Mouse (Mus musculus): ENCODE results near the gene Rtp4. TPM values are rescaled to one million over a fixed set of nuclear protein-coding genes. Genes with fewer than 3 reads are reported as not detected.
A peak's percentile ranks its signal among the peaks of the same experiment; 100 is the strongest.

The Rtp4 gene
- polyA plus RNA-seq (2015; fragmentation: Nextera tagmentation; extraction: Ambion mirVana) = 8.4 and 10.6 TPM in 2 replicates

DNA sequence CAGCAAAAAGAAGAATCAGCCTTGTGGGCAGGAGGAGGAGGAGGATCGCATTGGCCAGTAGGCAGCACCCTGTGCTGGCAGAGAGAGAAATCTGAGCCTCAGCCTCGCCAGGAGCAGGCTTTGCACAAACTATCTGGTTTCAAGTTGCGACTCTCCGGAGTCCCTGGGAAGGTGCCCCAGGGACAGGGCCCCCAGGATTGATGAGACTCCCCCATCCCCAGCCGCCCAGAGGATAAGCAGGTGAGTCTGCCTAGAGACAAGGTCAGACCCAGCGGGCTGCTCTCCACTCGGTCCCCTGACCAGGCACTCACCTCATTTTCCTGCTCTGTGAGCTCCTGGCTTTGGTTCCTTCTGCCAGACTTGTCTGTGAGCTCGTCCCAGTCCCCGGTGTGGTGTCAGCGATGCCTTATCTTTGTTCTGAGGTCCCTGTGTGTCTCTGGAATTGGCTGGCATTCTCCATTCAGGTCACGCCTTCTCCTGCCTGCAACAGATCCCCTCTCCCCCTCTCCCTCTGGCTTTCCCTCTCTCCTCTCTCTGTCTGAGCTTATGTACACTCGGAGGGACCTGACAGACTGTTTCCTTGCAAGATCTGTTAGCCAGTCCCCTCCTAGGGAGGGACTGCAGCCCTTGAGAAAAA, at the start of gene Rtp4, which contains the start of gene Masp1:
Rtp4 (plus strand) TSS at position 57 of the 637 bp plus-strand sequence.
Masp1 (minus strand) TSS at position 581 of the 637 bp plus-strand sequence.
- no peaks in the 10 kb centered on the region for H3K27me3 ChIP-seq
- H3K4me3 ChIP-seq = peak within 1 kb of the TSS; percentile 55
- ATAC-seq (replicated peaks; ENCODE audit: insufficient number of reproducible peaks, insufficient read depth, low FRiP score, low read depth) = peak; percentile 47; the same call in 1 of the 2 replicates
- peaks cover 71% of the 10 kb centered on the region for H3K4me1 ChIP-seq (replicated peaks)
- H3K9me3 ChIP-seq (replicated peaks) = no peaks in the 10 kb centered on the region
- WGBS = 4% methylated on average over 12 of the region's 12 CpGs
- peak within 1 kb of the TSS; percentile 89 for H3K27ac ChIP-seq
- peak within 1 kb of the TSS; percentile 65 for H3K9ac ChIP-seq
- H3K36me3 ChIP-seq = no peaks in the 10 kb centered on the region
- peak within 1 kb of the TSS; percentile 67 for H3K4me2 ChIP-seq

DNA sequence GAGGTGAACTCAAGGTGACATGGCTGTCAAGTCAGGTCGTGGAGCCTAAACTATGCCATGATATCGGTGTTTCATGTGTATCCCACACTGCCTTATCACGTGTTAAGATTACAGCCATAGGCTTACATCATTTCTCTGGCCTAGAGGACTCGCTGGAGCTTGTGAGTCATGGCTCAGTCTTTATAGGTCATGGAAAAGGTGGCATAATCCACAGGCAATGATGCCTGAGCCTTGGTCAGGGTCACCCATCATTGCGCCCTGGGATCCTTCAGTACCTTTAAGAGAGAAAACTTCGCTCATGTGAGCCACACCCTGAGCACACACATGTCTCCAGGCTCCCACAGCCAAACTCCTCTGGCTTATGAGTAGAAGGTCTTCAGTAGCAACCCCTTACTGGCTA, 48.5 kb upstream of the Rtp4 start:
- H3K36me3 ChIP-seq = no peaks in the 10 kb centered on the region
- 72% methylated on average over 6 of the region's 6 CpGs for WGBS
- no peak for ATAC-seq (replicated peaks; ENCODE audit: insufficient number of reproducible peaks, insufficient read depth, low FRiP score, low read depth)
- no peaks in the 10 kb centered on the region for H3K9me3 ChIP-seq (replicated peaks)
- no peak overlapping the region for H3K9ac ChIP-seq
- H3K4me1 ChIP-seq (replicated peaks) = no peaks in the 10 kb centered on the region
- H3K4me3 ChIP-seq = no peak overlapping the region
- H3K4me2 ChIP-seq = no peak overlapping the region
- H3K27ac ChIP-seq = no peak overlapping the region
- no peaks in the 10 kb centered on the region for H3K27me3 ChIP-seq

DNA sequence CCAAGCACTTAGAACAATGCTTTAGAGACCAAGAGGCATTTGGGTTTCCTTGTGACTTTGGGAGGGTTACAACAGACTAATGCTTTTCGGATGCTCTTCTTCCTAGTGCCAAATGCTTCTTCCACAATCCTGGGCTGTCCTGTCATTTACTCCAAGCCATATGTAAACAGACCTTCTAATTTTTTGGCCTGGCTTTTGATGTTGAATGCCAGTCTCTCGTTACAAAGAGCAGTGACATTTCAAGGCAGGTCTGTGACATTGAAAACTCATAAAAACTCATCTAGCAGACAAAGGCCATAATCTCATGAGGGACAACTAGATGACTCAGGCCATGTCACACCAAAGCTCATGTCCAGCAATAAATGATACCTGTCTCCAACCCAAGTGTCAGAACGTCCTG, 48.0 kb upstream of the Rtp4 start:
- no peak overlapping the region for H3K27ac ChIP-seq
- ATAC-seq (replicated peaks; ENCODE audit: insufficient number of reproducible peaks, insufficient read depth, low FRiP score, low read depth) = no peak
- H3K27me3 ChIP-seq = no peaks in the 10 kb centered on the region
- 68% methylated on average over 3 of the region's 3 CpGs for WGBS
- no peaks in the 10 kb centered on the region for H3K36me3 ChIP-seq
- no peak overlapping the region for H3K4me2 ChIP-seq
- H3K4me1 ChIP-seq (replicated peaks) = no peaks in the 10 kb centered on the region
- no peaks in the 10 kb centered on the region for H3K9me3 ChIP-seq (replicated peaks)
- H3K4me3 ChIP-seq = no peak overlapping the region
- no peak overlapping the region for H3K9ac ChIP-seq

DNA sequence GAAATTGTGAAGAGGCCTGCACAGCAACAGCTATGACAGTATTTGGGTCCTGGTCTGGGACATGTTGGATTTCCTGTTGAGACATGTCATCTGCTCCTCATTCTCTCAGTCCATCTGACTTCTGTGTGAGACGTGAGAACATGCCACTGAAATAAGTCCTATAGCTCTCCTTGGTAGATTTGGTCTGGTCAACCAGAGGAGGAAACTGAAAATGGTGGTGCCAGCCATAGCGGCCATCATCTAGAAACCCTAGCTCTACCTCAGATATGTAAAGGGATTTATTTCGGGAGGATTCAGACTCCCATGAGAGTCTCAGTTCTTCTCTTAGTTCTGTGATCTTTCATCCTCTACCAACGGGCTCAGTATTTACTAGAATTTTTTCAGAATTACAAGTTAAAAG, 44.4 kb upstream of the Rtp4 start:
- ATAC-seq (replicated peaks; ENCODE audit: insufficient number of reproducible peaks, insufficient read depth, low FRiP score, low read depth) = no peak

DNA sequence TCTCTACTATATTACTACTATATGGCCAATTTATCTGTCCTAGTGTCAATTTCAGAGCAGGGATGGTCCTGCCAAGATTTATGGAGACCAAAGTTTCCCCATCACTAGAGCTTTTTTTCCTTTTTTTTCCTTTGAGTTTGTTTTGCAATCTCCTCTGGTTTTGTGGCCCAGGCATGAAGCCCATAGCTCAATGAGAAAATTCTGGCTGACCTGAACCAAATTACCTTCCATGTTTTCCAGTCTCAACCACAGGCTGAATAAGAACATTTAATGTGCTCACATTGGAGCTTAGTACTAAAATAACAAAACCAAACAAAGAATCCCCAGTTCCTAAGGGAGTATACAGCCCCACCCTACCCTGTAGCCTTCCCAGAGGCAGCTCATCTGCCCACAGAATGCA, 43.5 kb upstream of the Rtp4 start:
- Histone ChIP-seq H3K9me3 (replicated peaks) (no peaks in the 10 kb centered on the region), H3K27ac (no peak overlapping the region), H3K27me3 (no peaks in the 10 kb centered on the region), H3K9ac (no peak overlapping the region), H3K4me2 (no peak overlapping the region), H3K4me1 (replicated peaks) (no peaks in the 10 kb centered on the region), H3K4me3 (no peak overlapping the region), H3K36me3 (no peaks in the 10 kb centered on the region)
- no peak for ATAC-seq (replicated peaks; ENCODE audit: insufficient number of reproducible peaks, insufficient read depth, low FRiP score, low read depth)

More for the DNA sequence above, 44.4 kb upstream of the Rtp4 start:
- Histone ChIP-seq H3K36me3 (no peaks in the 10 kb centered on the region), H3K9me3 (replicated peaks) (no peaks in the 10 kb centered on the region), H3K4me1 (replicated peaks) (no peaks in the 10 kb centered on the region), H3K9ac (no peak overlapping the region), H3K4me2 (no peak overlapping the region), H3K27ac (no peak overlapping the region), H3K27me3 (no peaks in the 10 kb centered on the region), H3K4me3 (no peak overlapping the region)
- whole genome bisulfite sequencing = 86% methylated on average over 4 of the region's 4 CpGs

DNA sequence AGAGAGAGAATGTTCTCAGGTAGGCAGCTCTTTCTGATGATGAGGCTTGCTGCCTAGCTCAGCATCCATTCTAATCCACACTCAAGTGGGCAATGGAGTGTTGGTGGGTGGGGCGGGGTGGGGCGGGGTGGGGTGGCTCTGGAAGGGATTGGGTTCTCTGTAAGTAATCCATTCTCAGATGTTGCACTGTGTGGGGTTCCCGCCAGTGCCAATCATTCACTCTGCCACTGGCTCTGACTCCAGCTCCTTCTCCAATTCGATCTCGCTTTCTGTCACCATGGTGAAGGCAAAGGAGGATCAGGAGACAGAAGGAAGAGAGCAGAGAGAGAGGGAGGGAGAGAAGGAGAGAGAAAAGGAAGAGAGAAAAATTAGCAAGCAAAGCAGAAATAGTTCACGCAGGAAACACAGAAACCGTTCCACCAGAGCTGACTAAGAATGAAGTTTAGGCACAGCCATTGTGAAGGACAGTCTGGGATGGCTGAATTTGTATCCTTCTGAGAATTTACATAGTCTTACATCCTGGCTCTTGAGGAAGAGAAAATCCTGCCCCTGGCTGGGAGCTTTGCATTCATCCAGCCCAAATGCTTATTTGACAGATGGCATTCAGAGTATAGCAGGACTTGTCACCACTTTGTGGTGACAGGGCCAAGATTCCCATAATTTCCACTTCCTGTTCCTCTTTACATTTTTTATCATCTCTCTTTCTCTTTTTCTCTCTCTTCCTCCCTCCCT, 40.1 kb upstream of the Rtp4 start:
- no peak overlapping the region for H3K4me3 ChIP-seq

DNA sequence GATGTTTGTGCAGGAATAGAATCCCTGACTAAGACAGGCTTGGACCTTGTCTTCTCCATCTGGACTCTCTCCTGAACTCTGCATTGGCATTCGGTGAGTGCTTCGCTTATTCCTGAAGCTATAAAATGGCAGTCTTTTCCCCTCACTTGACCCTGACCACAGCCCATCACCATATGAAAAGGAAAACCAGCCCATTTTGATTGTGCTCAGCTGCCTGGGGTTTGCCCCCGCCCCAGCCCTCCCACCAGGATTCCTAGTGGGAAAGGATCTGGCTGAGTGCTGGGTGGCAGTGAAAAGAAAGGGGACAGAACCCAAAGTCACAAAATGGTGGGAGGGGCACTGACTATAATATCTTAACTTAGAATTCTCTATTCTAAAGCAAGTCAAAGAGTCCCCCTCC, 37.9 kb upstream of the Rtp4 start:
- no peaks in the 10 kb centered on the region for H3K36me3 ChIP-seq
- H3K4me1 ChIP-seq (replicated peaks) = no peaks in the 10 kb centered on the region
- 90% methylated on average over 3 of the region's 3 CpGs for WGBS
- H3K4me3 ChIP-seq = no peak overlapping the region
- H3K27ac ChIP-seq = no peak overlapping the region
- ATAC-seq (replicated peaks; ENCODE audit: insufficient number of reproducible peaks, insufficient read depth, low FRiP score, low read depth) = no peak
- H3K4me2 ChIP-seq = no peak overlapping the region
- H3K9me3 ChIP-seq (replicated peaks) = no peaks in the 10 kb centered on the region
- no peak overlapping the region for H3K9ac ChIP-seq
- peaks cover 6% of the 10 kb centered on the region; the same call in 1 of the 2 replicates for H3K27me3 ChIP-seq

More for the DNA sequence above, 40.1 kb upstream of the Rtp4 start:
- H3K4me1 ChIP-seq (replicated peaks) = no peaks in the 10 kb centered on the region
- H3K36me3 ChIP-seq = no peaks in the 10 kb centered on the region
- WGBS = 72% methylated on average over 7 of the region's 7 CpGs
- H3K9ac ChIP-seq = no peak overlapping the region
- no peak overlapping the region for H3K4me2 ChIP-seq
- no peaks in the 10 kb centered on the region for H3K9me3 ChIP-seq (replicated peaks)
- no peak for ATAC-seq (replicated peaks; ENCODE audit: insufficient number of reproducible peaks, insufficient read depth, low FRiP score, low read depth)
- no peak overlapping the region for H3K27ac ChIP-seq
- peaks cover 6% of the 10 kb centered on the region; the same call in 1 of the 2 replicates for H3K27me3 ChIP-seq

DNA sequence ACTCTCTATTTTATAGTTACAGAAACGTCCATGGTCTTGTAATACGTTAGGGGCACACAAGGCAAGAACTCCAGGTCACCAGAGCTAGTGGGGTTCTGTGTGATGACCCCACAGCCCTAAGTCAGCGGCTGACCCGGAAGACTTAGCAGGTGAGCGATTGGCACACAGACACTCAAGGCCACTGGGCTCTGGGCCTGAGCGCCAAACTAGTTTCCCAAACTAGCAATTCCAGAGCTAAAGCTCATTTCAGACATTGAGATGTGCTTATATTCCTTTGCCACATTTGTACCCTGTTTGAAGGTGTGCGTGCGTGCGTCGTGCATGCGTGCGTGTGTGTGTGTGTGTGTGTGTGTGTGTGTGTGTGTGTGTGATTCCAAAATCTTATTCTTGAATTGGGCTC, 37.2 kb upstream of the Rtp4 start:
- H3K4me2 ChIP-seq = no peak overlapping the region
- no peak overlapping the region for H3K9ac ChIP-seq
- 91% methylated on average over 12 of the region's 12 CpGs for WGBS
- no peak overlapping the region for H3K4me3 ChIP-seq
- no peaks in the 10 kb centered on the region for H3K4me1 ChIP-seq (replicated peaks)
- no peak for ATAC-seq (replicated peaks; ENCODE audit: insufficient number of reproducible peaks, insufficient read depth, low FRiP score, low read depth)
- H3K27ac ChIP-seq = no peak overlapping the region
- peaks cover 6% of the 10 kb centered on the region; the same call in 1 of the 2 replicates for H3K27me3 ChIP-seq
- no peaks in the 10 kb centered on the region for H3K36me3 ChIP-seq
- no peaks in the 10 kb centered on the region for H3K9me3 ChIP-seq (replicated peaks)

DNA sequence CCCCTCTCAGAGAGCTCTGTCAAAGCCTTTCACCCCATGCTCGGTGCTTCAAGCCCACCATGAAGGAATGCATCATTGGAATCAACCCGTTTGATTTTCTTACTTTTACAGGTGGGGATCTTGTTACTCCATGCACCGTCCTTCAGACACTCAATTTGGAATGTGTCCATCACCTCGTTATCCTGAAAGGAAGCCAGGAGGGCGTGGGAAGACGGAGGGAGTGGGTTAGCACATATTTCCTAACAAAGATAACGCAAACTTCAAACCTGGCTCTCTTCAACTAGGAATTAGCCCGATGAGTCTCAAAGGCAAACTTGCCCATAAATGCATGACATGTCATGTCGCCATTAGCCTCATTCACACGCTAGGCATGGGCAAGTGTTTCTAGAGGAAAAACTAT, 36.8 kb upstream of the Rtp4 start:
- Histone ChIP-seq H3K27me3 (peaks cover 6% of the 10 kb centered on the region; the same call in 1 of the 2 replicates), H3K27ac (no peak overlapping the region), H3K9ac (no peak overlapping the region), H3K4me1 (replicated peaks) (no peaks in the 10 kb centered on the region), H3K4me2 (no peak overlapping the region), H3K36me3 (no peaks in the 10 kb centered on the region), H3K9me3 (replicated peaks) (no peaks in the 10 kb centered on the region), H3K4me3 (no peak overlapping the region)
- WGBS = 66% methylated on average over 10 of the region's 10 CpGs
- ATAC-seq (replicated peaks; ENCODE audit: insufficient number of reproducible peaks, insufficient read depth, low FRiP score, low read depth) = no peak

DNA sequence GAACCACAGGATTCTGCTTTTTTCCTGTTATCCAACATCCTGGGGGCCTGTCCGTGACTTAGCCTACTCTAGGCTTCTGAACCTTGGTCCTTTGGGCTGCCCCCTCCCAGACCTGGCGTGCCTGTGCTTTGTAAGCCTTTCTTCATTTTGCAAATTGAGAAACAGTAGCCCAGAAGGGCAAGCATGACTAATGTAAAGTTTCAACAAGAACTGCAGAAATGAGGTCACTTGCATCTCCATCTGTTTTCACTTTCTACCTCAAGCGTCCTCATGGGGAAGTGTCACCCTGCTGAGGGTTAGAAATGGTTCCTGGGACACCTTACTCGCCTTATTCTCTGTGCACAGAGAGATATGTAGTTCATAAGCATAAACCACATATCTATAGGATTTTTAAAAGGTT, 27.3 kb upstream of the Rtp4 start:
- WGBS = 76% methylated on average over 4 of the region's 4 CpGs
- Histone ChIP-seq H3K4me1 (replicated peaks) (peaks cover 13% of the 10 kb centered on the region), H3K4me2 (no peak overlapping the region), H3K27me3 (no peaks in the 10 kb centered on the region; the same call in 1 of the 2 replicates), H3K36me3 (peaks cover 4% of the 10 kb centered on the region; the same call in 1 of the 2 replicates), H3K27ac (no peak overlapping the region), H3K4me3 (no peak overlapping the region), H3K9ac (no peak overlapping the region), H3K9me3 (replicated peaks) (no peaks in the 10 kb centered on the region)
- ATAC-seq (replicated peaks; ENCODE audit: insufficient number of reproducible peaks, insufficient read depth, low FRiP score, low read depth) = no peak

DNA sequence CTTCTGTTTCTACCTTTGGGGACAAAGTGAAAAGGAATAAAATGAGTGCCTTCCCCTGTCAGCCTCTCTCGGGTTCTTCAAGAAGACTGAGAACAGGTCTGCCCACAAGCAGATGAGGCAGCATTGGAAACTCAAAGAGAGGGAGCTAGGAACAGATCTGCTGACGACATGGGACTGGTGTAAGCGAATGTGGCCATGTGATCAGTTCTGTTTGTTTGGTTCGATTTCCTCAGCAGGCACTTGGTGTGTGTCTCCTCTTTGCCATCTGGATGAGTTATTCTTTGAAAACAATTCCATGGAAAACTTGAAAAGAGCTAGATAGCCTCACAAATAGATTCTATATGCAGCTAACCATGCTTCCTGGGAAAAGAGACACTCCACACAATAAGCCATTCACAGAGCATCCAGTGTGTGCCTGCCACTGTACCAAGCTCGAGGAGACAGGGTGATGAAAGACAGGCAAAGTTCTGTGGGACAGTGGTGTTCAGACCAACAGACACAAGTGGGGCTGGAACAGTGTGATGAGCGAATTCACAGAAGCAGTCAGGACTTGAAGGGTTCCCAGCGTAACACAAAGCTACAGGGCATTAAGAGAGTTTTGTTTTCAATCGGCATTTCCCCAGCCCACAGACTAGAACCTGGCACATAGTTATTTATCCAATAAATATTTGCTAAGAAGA, 23.7 kb upstream of the Rtp4 start:
- H3K9me3 ChIP-seq (replicated peaks) = no peaks in the 10 kb centered on the region
- H3K4me3 ChIP-seq = no peak overlapping the region
- no peak overlapping the region for H3K9ac ChIP-seq
- H3K36me3 ChIP-seq = peaks cover 4% of the 10 kb centered on the region; the same call in 1 of the 2 replicates
- no peaks in the 10 kb centered on the region for H3K27me3 ChIP-seq
- 60% methylated on average over 8 of the region's 8 CpGs for WGBS
- peaks cover 49% of the 10 kb centered on the region for H3K4me1 ChIP-seq (replicated peaks)
- H3K4me2 ChIP-seq = no peak overlapping the region
- no peak for ATAC-seq (replicated peaks; ENCODE audit: insufficient number of reproducible peaks, insufficient read depth, low FRiP score, low read depth)
- H3K27ac ChIP-seq = peak overlapping the region; percentile 90; the same call in 1 of the 2 replicates
